Mouse (Mus musculus) hindbrain, postnatal 0 days (tissue): ENCODE measurements around the gene Chn2. TPM values are rescaled to one million over a fixed set of nuclear protein-coding genes. Genes with fewer than 3 reads are reported as not detected.
A peak's percentile ranks its signal among the peaks of the same experiment; 100 is the strongest.

Source experiments
- ATAC-seq: fragments of 200-750 bp; cut with Nextera tagmentation; 2 replicates; pipeline ENCODE4 v1.8.0; 2017; ENCODE audit warnings: mild to moderate bottlenecking, moderate TSS enrichment, moderate library complexity
- DNase-seq: peaks from one replicate; pipeline ENCODE4 v3.0.0-alpha.2; 2015; ENCODE audit warnings: low spot score
- H3K27ac ChIP-seq: fragments of 300-500 bp; sonication (generic); 2 replicates; pipeline ENCODE4 v1.5.1; 2014; ENCODE audit warnings: mild to moderate bottlenecking
- H3K27me3 ChIP-seq: fragments of 300-500 bp; sonication (generic); 2 replicates; pipeline ENCODE4 v1.6.1; 2014; ENCODE audit warnings: low read length, mixed read lengths; ENCODE audit not compliant: insufficient read depth
- H3K36me3 ChIP-seq: fragments of 300-500 bp; sonication (generic); 2 replicates; pipeline ENCODE4 v1.6.1; 2014; ENCODE audit warnings: low read length, mixed read lengths; ENCODE audit not compliant: insufficient read depth
- H3K4me1 ChIP-seq: fragments of 300-500 bp; sonication (generic); 2 replicates; pipeline ENCODE4 v1.6.1; 2014; ENCODE audit warnings: antibody characterized with exemption, low read length, mixed read lengths; ENCODE audit not compliant: insufficient read depth
- H3K4me2 ChIP-seq: fragments of 300-500 bp; sonication (generic); 2 replicates; pipeline ENCODE4 v1.6.1; 2014; ENCODE audit warnings: low read depth, mild to moderate bottlenecking, low read length, moderate library complexity, mixed read lengths
- H3K4me3 ChIP-seq: fragments of 300-500 bp; sonication (generic); 2 replicates; pipeline ENCODE4 v1.5.1; 2014; ENCODE audit warnings: low read length
- H3K9ac ChIP-seq: fragments of 300-500 bp; sonication (generic); replicated peaks from 2 replicates; pipeline ENCODE4 v1.6.1; 2014; ENCODE audit warnings: mild to moderate bottlenecking, low read length, moderate library complexity, mixed read lengths
- H3K9me3 ChIP-seq: fragments of 300-500 bp; sonication (generic); 2 replicates; pipeline ENCODE4 v1.6.1; 2016; ENCODE audit warnings: low read length, mixed read lengths
- CTCF ChIP-seq: IDR thresholded peaks from 2 replicates; pipeline ENCODE4 v1.5.1; 2016; ENCODE audit warnings: antibody characterized with exemption, control low read depth, low read depth
- WGBS: fragments of 180-500 bp; shearing (Covaris S2); extraction: QIAGEN DNeasy Blood & Tissue Kit; methylation state at CpG from one replicate; pipeline ENCODE4 v1.1.7; 2014; 5-methylcytosine and 5-hydroxymethylcytosine counted together
- polyA plus RNA-seq: library from polyadenylated mRNA; unstranded; fragments of >200 nt; fragmentation: Nextera tagmentation; extraction: Ambion mirVana; gene quantifications from 2 replicates; pipeline ENCODE4 v1.2.1, GENCODE M21; 2015
- total RNA-seq: library from RNA; depleted of rRNA; stranded (reverse); fragments of >200 nt; gene quantifications from 2 replicates; pipeline ENCODE4 v1.2.3, GENCODE M21; 2014

Gene Chn2
- total and polyA plus RNA-seq, 2 experiments from 2014 or later, result 21.2 to 43.8 TPM

DNA sequence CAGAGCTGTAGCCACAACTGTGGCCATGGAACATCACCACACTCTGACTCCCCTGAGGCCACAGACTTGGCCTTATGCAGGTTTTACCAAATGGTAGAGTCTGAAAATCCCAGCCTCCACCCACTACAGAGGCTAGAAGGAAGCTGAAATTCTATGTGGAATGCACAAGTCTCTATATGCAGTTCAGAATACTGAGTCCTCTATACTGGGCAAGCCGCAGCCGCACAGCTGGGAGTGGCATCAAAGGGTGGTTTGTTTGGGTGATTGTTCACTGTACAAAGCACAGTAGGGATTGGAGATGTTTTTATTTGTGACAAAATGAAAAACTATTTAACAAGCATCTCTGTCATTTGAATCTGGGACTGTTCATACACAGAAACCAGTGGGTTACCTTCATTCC is 224.5 kb downstream of the Chn2 start:
- no peak for DNase-seq
- Histone ChIP-seq H3K9me3 (no peaks in the 10 kb centered on the region), H3K4me1 (no peaks in the 10 kb centered on the region; the same call in 1 of the 2 replicates), H3K36me3 (no peaks in the 10 kb centered on the region), H3K4me2 (no peak overlapping the region), H3K27me3 (no peaks in the 10 kb centered on the region), H3K27ac (no peak overlapping the region), H3K4me3 (no peak overlapping the region), H3K9ac (no peak overlapping the region)
- WGBS, result 52% methylated on average over 2 of the region's 2 CpGs
- peak; percentile 66 for ATAC-seq
- no peak for TF ChIP-seq CTCF

DNA sequence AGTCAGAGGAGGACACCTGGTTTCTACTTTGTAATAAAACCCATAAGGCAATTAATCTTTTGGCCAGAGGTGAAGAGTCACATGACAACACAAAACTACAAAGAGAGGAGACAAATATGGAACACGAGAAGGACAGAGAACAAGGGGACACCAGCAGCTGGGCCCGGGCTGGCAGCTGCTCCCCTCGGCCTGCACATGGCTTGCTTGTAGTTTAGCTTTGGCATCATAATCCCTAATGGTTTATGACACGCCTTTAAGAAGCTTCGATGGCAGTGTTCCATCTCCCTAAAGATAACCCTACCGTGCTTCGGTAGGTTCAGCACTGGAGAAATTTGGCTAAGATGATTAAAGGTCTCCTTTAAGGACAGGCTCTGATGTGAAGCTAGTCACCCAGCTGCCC is 225.2 kb downstream of the Chn2 start:
- H3K36me3 ChIP-seq, result no peaks in the 10 kb centered on the region
- H3K4me3 ChIP-seq, result no peak overlapping the region
- no peak overlapping the region for H3K9ac ChIP-seq
- TF ChIP-seq CTCF, result no peak
- no peak for ATAC-seq
- no peaks in the 10 kb centered on the region for H3K9me3 ChIP-seq
- H3K27me3 ChIP-seq, result no peaks in the 10 kb centered on the region
- 55% methylated on average over 7 of the region's 7 CpGs for WGBS
- no peak overlapping the region for H3K27ac ChIP-seq
- H3K4me1 ChIP-seq, result no peaks in the 10 kb centered on the region; the same call in 1 of the 2 replicates
- DNase-seq, result no peak
- no peak overlapping the region for H3K4me2 ChIP-seq

DNA sequence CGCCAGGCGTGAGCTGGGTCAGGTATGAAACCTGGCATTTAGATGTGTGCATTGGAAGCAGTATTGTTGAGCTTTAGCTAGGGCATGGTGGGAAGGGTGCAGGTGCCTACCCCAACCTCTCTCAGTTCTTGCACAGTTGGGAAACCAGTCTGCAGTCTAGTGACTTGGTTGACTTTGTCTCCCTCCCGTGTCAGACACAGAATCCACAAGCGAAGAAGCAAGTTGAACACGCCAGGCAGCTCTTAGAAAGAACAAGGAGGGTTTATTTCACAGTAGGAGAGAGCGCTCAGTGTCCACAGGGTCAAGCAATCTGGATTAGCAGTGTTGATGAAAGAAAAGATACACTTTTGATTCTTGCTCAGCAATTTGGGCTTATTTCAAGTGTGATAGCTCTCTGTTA is 226.0 kb downstream of the Chn2 start:
- TF ChIP-seq CTCF, result no peak
- DNase-seq (no peak), ATAC-seq (no peak)
- H3K4me2 ChIP-seq, result no peak overlapping the region
- H3K36me3 ChIP-seq, result no peaks in the 10 kb centered on the region
- H3K4me1 ChIP-seq, result no peaks in the 10 kb centered on the region; the same call in 1 of the 2 replicates
- no peak overlapping the region for H3K27ac ChIP-seq
- no peaks in the 10 kb centered on the region for H3K9me3 ChIP-seq
- no peak overlapping the region for H3K9ac ChIP-seq
- no peaks in the 10 kb centered on the region for H3K27me3 ChIP-seq
- 98% methylated on average over 6 of the region's 6 CpGs for WGBS
- no peak overlapping the region for H3K4me3 ChIP-seq

DNA sequence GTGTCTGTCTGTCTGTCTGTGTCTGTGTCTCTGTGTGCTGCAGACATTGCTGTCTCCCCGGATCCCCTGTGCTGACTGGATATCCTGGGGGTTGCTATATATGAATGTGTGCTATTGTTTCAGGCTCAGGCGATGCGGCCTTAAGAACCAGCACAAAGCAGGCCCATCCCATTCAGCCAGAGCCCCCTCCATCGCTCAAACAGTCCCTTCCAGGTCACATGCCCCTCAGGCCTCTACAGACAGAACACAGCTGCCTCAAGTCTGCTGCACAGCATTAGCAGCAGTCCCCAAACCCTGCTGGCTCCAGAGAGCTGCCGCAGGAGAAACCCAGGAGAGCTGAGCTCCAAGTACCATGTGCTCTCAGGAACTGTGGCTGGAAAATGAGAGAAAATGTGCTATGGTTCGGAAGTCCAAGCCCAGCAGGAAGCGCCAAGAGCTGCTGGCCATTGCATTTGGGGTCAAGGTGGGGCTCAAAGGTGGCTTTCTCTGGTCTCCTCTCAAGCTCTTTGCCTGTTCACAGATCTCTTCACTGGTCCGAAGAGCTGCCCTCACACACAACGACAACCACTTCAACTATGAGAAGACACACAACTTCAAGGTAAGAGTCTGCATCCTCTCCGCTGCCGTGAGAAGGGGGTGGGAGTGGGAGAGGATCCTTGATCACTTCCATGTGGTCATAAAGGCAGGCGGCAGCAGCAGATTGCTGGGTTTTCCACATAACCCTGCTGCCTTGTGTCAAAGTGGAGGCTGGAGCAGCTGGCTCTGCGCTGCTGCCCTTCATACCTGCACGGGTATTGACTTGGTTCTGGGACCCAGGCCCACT is 233.4 kb downstream of the Chn2 start:
- Histone ChIP-seq H3K9me3 (no peaks in the 10 kb centered on the region), H3K9ac (no peak overlapping the region), H3K36me3 (no peaks in the 10 kb centered on the region), H3K4me1 (peaks cover 4% of the 10 kb centered on the region), H3K27me3 (no peaks in the 10 kb centered on the region), H3K4me3 (no peak overlapping the region), H3K27ac (no peak overlapping the region), H3K4me2 (no peak overlapping the region)
- WGBS, result 57% methylated on average over 14 of the region's 14 CpGs
- ATAC-seq (0 out of 2 replicates have a peak, but pooled peaks have one; percentile 38), DNase-seq (no peak)
- TF ChIP-seq CTCF, result no peak

DNA sequence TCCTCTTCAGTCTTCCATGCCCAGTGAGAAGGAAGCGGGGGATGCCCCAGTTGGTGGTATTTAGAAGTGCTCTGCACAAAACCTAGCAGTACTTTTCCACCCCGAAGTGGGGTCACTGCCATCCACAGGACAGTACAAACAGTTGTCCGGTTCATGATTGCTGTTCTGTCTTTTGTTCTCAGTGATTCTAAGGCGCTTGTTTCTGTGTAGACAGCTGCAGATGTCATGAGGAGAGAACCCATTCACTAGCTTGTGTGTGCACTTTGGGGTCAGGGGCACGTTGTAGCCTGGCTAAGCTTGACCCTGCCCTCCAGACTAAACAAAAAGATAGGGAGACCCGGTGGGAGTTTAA is 234.0 kb downstream of the Chn2 start:
- Histone ChIP-seq H3K4me2 (no peak overlapping the region), H3K27ac (no peak overlapping the region), H3K4me3 (no peak overlapping the region), H3K9ac (no peak overlapping the region), H3K27me3 (no peaks in the 10 kb centered on the region), H3K9me3 (no peaks in the 10 kb centered on the region), H3K4me1 (peaks cover 4% of the 10 kb centered on the region), H3K36me3 (no peaks in the 10 kb centered on the region)
- WGBS, result 57% methylated on average over 6 of the region's 6 CpGs
- no peak for TF ChIP-seq CTCF
- no peak for ATAC-seq
- DNase-seq, result no peak

DNA sequence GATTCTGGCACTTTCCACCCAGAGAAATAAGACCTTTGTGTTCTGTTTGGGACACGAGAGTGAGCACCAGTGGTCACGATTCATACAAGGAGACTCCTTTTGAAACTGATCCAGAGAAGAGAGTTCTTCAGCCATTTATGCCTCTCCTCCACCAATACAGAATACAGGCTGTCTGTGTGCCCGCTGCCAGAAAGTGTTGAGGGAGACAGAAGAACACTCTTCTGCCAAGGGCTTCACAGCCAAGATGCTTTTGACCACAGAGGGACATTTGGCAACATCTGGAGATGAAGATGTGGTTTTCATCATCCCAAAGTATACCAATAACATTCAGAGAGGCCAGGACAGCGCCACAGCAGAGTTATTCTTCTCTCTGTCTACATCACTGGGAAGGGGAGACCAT is 237.9 kb downstream of the Chn2 start:
- no peaks in the 10 kb centered on the region for H3K27me3 ChIP-seq
- H3K4me1 ChIP-seq, result peaks cover 4% of the 10 kb centered on the region
- DNase-seq (no peak), ATAC-seq (peak; percentile 51)
- no peak overlapping the region for H3K4me3 ChIP-seq
- WGBS, result 67% methylated on average over 4 of the region's 4 CpGs
- H3K9ac ChIP-seq, result no peak overlapping the region
- no peak overlapping the region for H3K27ac ChIP-seq
- H3K4me2 ChIP-seq, result no peak overlapping the region
- TF ChIP-seq CTCF, result no peak
- H3K36me3 ChIP-seq, result no peaks in the 10 kb centered on the region
- H3K9me3 ChIP-seq, result no peaks in the 10 kb centered on the region

DNA sequence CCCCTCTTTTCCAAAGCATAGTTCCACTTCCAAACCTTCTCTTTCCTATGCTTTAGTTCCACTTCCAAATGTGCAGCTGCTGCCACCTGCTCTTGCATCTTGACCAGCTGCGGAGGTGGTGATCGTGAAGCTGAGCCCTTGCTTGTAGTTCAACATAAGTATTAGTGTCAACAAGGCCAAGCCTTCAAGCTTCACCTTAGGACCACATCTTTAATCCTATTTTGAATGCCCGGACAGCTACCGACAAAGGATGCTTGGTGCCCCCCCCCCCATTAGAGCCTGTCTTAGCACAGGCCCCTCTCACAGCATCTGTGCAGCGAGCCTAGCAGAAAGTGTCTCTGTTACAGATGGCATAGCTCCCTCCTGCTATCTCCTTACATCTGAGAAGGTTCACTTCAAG is 238.5 kb downstream of the Chn2 start:
- Histone ChIP-seq H3K4me2 (no peak overlapping the region), H3K4me1 (peaks cover 4% of the 10 kb centered on the region), H3K9me3 (no peaks in the 10 kb centered on the region), H3K36me3 (no peaks in the 10 kb centered on the region), H3K9ac (no peak overlapping the region), H3K27me3 (no peaks in the 10 kb centered on the region), H3K4me3 (no peak overlapping the region), H3K27ac (no peak overlapping the region; the same call in 1 of the 2 replicates)
- no peak for ATAC-seq
- no peak for TF ChIP-seq CTCF
- DNase-seq, result no peak
- WGBS, result 46% methylated on average over 5 of the region's 5 CpGs
